Mouse (Mus musculus): Measurements from ENCODE around the gene Sox30. TPM values are rescaled to one million over a fixed set of nuclear protein-coding genes. Genes with fewer than 3 reads are reported as not detected.

Sox30 gene
- polyA plus RNA-seq, 1 experiment = 0.01 TPM

GRCm38 (mm10) chr11:46020246-46020645, 40.1 kb downstream of the Sox30 start:
- no peaks in the 10 kb centered on the region for H3K79me3 ChIP-seq (ENCODE audit: low read depth)
- no peak overlapping the region for H3ac ChIP-seq (ENCODE audit: control insufficient read depth, insufficient read length, low read depth)
- no peak overlapping the region for H3K4me3 ChIP-seq (ENCODE audit: insufficient read depth, poor library complexity, severe bottlenecking)
- H3K27me3 ChIP-seq (ENCODE audit: control insufficient read depth, insufficient read depth, insufficient read length) = no peaks in the 10 kb centered on the region
- no peaks in the 10 kb centered on the region for H3K79me2 ChIP-seq (ENCODE audit: control insufficient read depth, insufficient read depth)
- TF ChIP-seq CTCF (IDR thresholded peaks at IDR 0.05; ENCODE audit: control insufficient read depth, insufficient read depth, insufficient read length) = no peak
- TF ChIP-seq FOSL1 (IDR thresholded peaks at IDR 0.05; ENCODE audit: insufficient read depth, low read length, poor library complexity, severe bottlenecking) = no peak
- no peaks in the 10 kb centered on the region for H3K36me3 ChIP-seq (ENCODE audit: control insufficient read depth, insufficient read depth)

- H3K27me3 ChIP-seq (ENCODE audit: control insufficient read depth, insufficient read depth, insufficient read length) = no peaks in the 10 kb centered on the region
- no peaks in the 10 kb centered on the region for H3K79me2 ChIP-seq (ENCODE audit: control insufficient read depth, insufficient read depth)
- H3K79me3 ChIP-seq (ENCODE audit: low read depth) = no peaks in the 10 kb centered on the region
- H3K4me3 ChIP-seq (ENCODE audit: insufficient read depth, poor library complexity, severe bottlenecking) = no peak overlapping the region
- no peaks in the 10 kb centered on the region for H3K36me3 ChIP-seq (ENCODE audit: control insufficient read depth, insufficient read depth)
- H3ac ChIP-seq (ENCODE audit: control insufficient read depth, insufficient read length, low read depth) = no peak overlapping the region
- no peak for TF ChIP-seq FOSL1 (IDR thresholded peaks at IDR 0.05; ENCODE audit: insufficient read depth, low read length, poor library complexity, severe bottlenecking)
- no peak for TF ChIP-seq MAX (IDR thresholded peaks at IDR 0.05)
- TF ChIP-seq CTCF (IDR thresholded peaks at IDR 0.05; ENCODE audit: control insufficient read depth, insufficient read depth, insufficient read length) = no peak
- no peak for TF ChIP-seq MYOD1 (IDR thresholded peaks at IDR 0.05; ENCODE audit: control insufficient read depth, insufficient read length, low read depth)
- TF ChIP-seq USF1 (IDR thresholded peaks at IDR 0.05; ENCODE audit: low read depth) = no peak
- TF ChIP-seq CEBPB (IDR thresholded peaks at IDR 0.05; ENCODE audit: low read depth) = no peak
- TF ChIP-seq MYOG (IDR thresholded peaks at IDR 0.05; ENCODE audit: control insufficient read depth, extremely low read depth, insufficient read length) = no peak
Measured at GRCm38 (mm10) chr11:46021850-46022249, 41.7 kb downstream of the Sox30 start.

DNA sequence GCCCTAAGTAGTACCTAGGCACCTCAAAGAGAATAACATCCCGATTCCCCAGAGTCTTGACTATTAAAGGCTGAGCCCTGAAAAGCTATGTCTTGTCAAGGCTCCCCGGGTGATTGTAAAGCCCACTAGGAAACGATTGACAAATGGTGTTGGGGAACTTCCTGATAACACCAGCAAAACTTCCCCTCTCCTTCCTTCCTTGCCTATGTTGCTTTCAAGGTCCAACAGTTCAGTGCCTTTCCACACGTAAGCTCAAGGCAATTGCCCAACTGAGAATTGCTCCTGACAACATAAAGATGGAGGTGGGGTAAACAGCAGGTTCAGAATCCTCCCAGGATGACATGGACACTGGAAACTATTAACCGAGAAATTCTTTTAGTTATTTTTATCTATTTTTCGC, 42.9 kb downstream of the Sox30 start:
- H3K4me3 ChIP-seq (ENCODE audit: insufficient read depth, poor library complexity, severe bottlenecking) = no peak overlapping the region
- H3K79me3 ChIP-seq (ENCODE audit: low read depth) = no peaks in the 10 kb centered on the region
- TF ChIP-seq MYOG (IDR thresholded peaks at IDR 0.05; ENCODE audit: control insufficient read depth, extremely low read depth, insufficient read length) = no peak
- TF ChIP-seq FOSL1 (IDR thresholded peaks at IDR 0.05; ENCODE audit: insufficient read depth, low read length, poor library complexity, severe bottlenecking) = no peak
- no peak for TF ChIP-seq CEBPB (IDR thresholded peaks at IDR 0.05; ENCODE audit: low read depth)
- no peak for TF ChIP-seq USF1 (IDR thresholded peaks at IDR 0.05; ENCODE audit: low read depth)
- TF ChIP-seq MAX (IDR thresholded peaks at IDR 0.05) = no peak
- TF ChIP-seq CTCF (IDR thresholded peaks at IDR 0.05; ENCODE audit: control insufficient read depth, insufficient read depth, insufficient read length) = no peak
- TF ChIP-seq MYOD1 (IDR thresholded peaks at IDR 0.05; ENCODE audit: control insufficient read depth, insufficient read length, low read depth) = no peak
- no peak overlapping the region for H3ac ChIP-seq (ENCODE audit: control insufficient read depth, insufficient read length, low read depth)
- H3K36me3 ChIP-seq (ENCODE audit: control insufficient read depth, insufficient read depth) = no peaks in the 10 kb centered on the region
- no peaks in the 10 kb centered on the region for H3K79me2 ChIP-seq (ENCODE audit: control insufficient read depth, insufficient read depth)
- no peaks in the 10 kb centered on the region for H3K27me3 ChIP-seq (ENCODE audit: control insufficient read depth, insufficient read depth, insufficient read length)

- no peak for TF ChIP-seq MAX (IDR thresholded peaks at IDR 0.05)
- no peak for TF ChIP-seq CTCF (IDR thresholded peaks at IDR 0.05; ENCODE audit: control insufficient read depth, insufficient read depth, insufficient read length)
- TF ChIP-seq MYOD1 (IDR thresholded peaks at IDR 0.05; ENCODE audit: control insufficient read depth, insufficient read length, low read depth) = peak; percentile 57
- no peak for TF ChIP-seq USF1 (IDR thresholded peaks at IDR 0.05; ENCODE audit: low read depth)
Measured at GRCm38 (mm10) chr11:46025962-46026392, 45.9 kb downstream of the Sox30 start.

DNA sequence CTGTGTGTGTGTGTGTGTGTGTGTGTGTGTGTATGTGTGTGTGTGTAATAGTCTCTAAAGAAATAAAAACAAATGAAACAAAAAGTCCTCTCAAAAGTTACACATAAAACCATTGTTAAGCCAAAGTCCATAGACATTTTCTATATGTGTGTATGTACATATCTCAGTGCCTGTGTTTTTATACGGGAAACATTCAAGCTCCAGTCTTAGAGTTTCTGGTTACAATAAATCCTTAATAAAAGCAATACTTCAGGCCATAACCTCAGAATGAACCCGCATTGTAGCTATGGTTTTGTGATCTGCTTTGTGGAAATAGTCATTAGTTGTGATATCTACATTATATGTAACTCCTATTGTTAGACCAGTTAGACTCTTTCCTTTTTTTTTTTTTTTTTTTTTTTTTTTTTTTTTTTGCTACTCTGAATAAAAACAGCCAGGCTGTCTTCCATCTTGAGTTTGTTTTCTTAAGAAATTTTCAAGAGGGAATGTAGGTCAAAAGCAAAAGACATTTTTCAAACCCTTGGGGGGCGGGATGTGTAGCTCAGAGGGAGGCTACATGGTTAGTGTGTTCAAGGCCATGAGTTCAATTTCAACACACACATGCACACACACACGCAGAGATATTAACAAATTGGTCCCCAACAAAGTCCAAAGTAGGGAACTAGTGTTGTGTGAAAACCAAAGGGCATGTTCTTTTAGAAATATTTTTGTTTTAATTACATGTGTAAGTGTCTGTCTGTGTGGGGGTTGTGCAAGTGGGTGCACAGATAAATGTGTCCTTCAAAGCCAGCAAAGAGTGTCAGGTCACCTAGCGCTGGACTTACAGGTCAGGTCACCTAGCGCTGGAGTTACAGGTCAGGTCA, 48.1 kb downstream of the Sox30 start:
- no peaks in the 10 kb centered on the region for H3K27me3 ChIP-seq (ENCODE audit: control insufficient read depth, insufficient read depth, insufficient read length)
- H3K36me3 ChIP-seq (ENCODE audit: control insufficient read depth, insufficient read depth) = no peaks in the 10 kb centered on the region

More at GRCm38 (mm10) chr11:46025962-46026392, 45.9 kb downstream of the Sox30 start:
- Histone ChIP-seq H3K79me2 (ENCODE audit: control insufficient read depth, insufficient read depth) (no peaks in the 10 kb centered on the region), H3ac (ENCODE audit: control insufficient read depth, insufficient read length, low read depth) (no peak overlapping the region), H3K4me3 (ENCODE audit: insufficient read depth, poor library complexity, severe bottlenecking) (no peak overlapping the region), H3K27me3 (ENCODE audit: control insufficient read depth, insufficient read depth, insufficient read length) (no peaks in the 10 kb centered on the region), H3K79me3 (ENCODE audit: low read depth) (no peaks in the 10 kb centered on the region), H3K36me3 (ENCODE audit: control insufficient read depth, insufficient read depth) (no peaks in the 10 kb centered on the region)

GRCm38 (mm10) chr11:46029485-46029884, 49.4 kb downstream of the Sox30 start:
- Histone ChIP-seq H3ac (ENCODE audit: control insufficient read depth, insufficient read length, low read depth) (no peak overlapping the region), H3K79me2 (ENCODE audit: control insufficient read depth, insufficient read depth) (no peaks in the 10 kb centered on the region), H3K79me3 (ENCODE audit: low read depth) (no peaks in the 10 kb centered on the region), H3K4me3 (ENCODE audit: insufficient read depth, poor library complexity, severe bottlenecking) (no peak overlapping the region), H3K27me3 (ENCODE audit: control insufficient read depth, insufficient read depth, insufficient read length) (no peaks in the 10 kb centered on the region), H3K36me3 (ENCODE audit: control insufficient read depth, insufficient read depth) (no peaks in the 10 kb centered on the region)
- no peak for TF ChIP-seq FOSL1 (IDR thresholded peaks at IDR 0.05; ENCODE audit: insufficient read depth, low read length, poor library complexity, severe bottlenecking)
- no peak for TF ChIP-seq MYOD1 (IDR thresholded peaks at IDR 0.05; ENCODE audit: control insufficient read depth, insufficient read length, low read depth)
- TF ChIP-seq MAX (IDR thresholded peaks at IDR 0.05) = no peak
- no peak for TF ChIP-seq CTCF (IDR thresholded peaks at IDR 0.05; ENCODE audit: control insufficient read depth, insufficient read depth, insufficient read length)
- TF ChIP-seq USF1 (IDR thresholded peaks at IDR 0.05; ENCODE audit: low read depth) = no peak

More for the DNA sequence above, 48.1 kb downstream of the Sox30 start:
- Histone ChIP-seq H3ac (ENCODE audit: control insufficient read depth, insufficient read length, low read depth) (no peak overlapping the region), H3K79me3 (ENCODE audit: low read depth) (no peaks in the 10 kb centered on the region), H3K79me2 (ENCODE audit: control insufficient read depth, insufficient read depth) (no peaks in the 10 kb centered on the region), H3K4me3 (ENCODE audit: insufficient read depth, poor library complexity, severe bottlenecking) (no peak overlapping the region)
- TF ChIP-seq MAX (IDR thresholded peaks at IDR 0.05) (no peak), FOSL1 (IDR thresholded peaks at IDR 0.05; ENCODE audit: insufficient read depth, low read length, poor library complexity, severe bottlenecking) (no peak), USF1 (IDR thresholded peaks at IDR 0.05; ENCODE audit: low read depth) (no peak), CEBPB (IDR thresholded peaks at IDR 0.05; ENCODE audit: low read depth) (no peak), MYOG (IDR thresholded peaks at IDR 0.05; ENCODE audit: control insufficient read depth, extremely low read depth, insufficient read length) (no peak)

Measured in C2C12 (cell line).